Mouse (Mus musculus) left cerebral cortex, adult 2 months (tissue): Measurements from ENCODE around the gene Yipf2. TPM values are rescaled to one million over a fixed set of nuclear protein-coding genes. Genes with fewer than 3 reads are reported as not detected.

Source experiments
- DNase-seq, 2 experiments: peaks; one replicate each; pipeline ENCODE4 v3.0.0; 2021 to 2022; ENCODE audit warnings: low spot score in 2 of 2, mixed read lengths in 1 of 2; ENCODE audit errors: extremely low spot score in 1 of 2
- H3K27ac ChIP-seq: fragments of 200-600 bp; 2 replicates; pipeline ENCODE4 v1.8.1; 2022
- H3K4me3 ChIP-seq: fragments of 200-600 bp; 2 replicates; pipeline ENCODE4 v1.8.1; 2022
- CTCF ChIP-seq: fragments of 200-600 bp; IDR thresholded peaks from 2 replicates; pipeline ENCODE4 v1.8.1; 2022; ENCODE audit warnings: antibody characterized with exemption, mild to moderate bottlenecking, moderate library complexity
- intact Hi-C: fragments of 180-260 bp; cut with DNase I; formaldehyde crosslinking; loops from one replicate; pipeline ENCODE4 v1.15.1; 2025
- total RNA-seq, 2 experiments: library from RNA; stranded (reverse); gene quantifications; 2 replicates each; pipeline ENCODE4 v1.2.3; 2021

The Yipf2 gene
- total RNA-seq, 2 experiments from 2014 or later, result 21.7 to 22.2 TPM

- no peak for TF ChIP-seq CTCF
- Histone ChIP-seq H3K27ac (no peak overlapping the region), H3K4me3 (no peak overlapping the region)
- intact Hi-C loops, result no loop called here
- DNase-seq, result no peak
These were observed 17.4 kb downstream of the Yipf2 start for GRCm38 (mm10) chr9:21575253-21575652.

- H3K4me3 ChIP-seq, result no peak overlapping the region
- no peak overlapping the region for H3K27ac ChIP-seq
- intact Hi-C loops, result no loop called here
- TF ChIP-seq CTCF, result no peak
- no peak for DNase-seq
These were observed 18.4 kb downstream of the Yipf2 start for GRCm38 (mm10) chr9:21574012-21574801.

- intact Hi-C loops, result no loop called here
- no peak for TF ChIP-seq CTCF
- DNase-seq, result no peak
- H3K4me3 ChIP-seq, result no peak overlapping the region
- H3K27ac ChIP-seq, result no peak overlapping the region
These were observed 23.9 kb downstream of the Yipf2 start for GRCm38 (mm10) chr9:21568657-21569255.

GRCm38 (mm10) chr9:21567051-21567450, 25.6 kb downstream of the Yipf2 start:
- intact Hi-C loops, result no loop called here
- Histone ChIP-seq H3K27ac (peak overlapping the region; percentile 28; the same call in 1 of the 2 replicates), H3K4me3 (no peak overlapping the region)
- DNase-seq, result no peak
- TF ChIP-seq CTCF, result no peak

GRCm38 (mm10) chr9:21566538-21566937, 26.1 kb downstream of the Yipf2 start:
- intact Hi-C loops, result no loop called here
- Histone ChIP-seq H3K4me3 (no peak overlapping the region), H3K27ac (no peak overlapping the region; the same call in 1 of the 2 replicates)
- DNase-seq, result no peak
- no peak for TF ChIP-seq CTCF

GRCm38 (mm10) chr9:21565004-21565586, 27.5 kb downstream of the Yipf2 start:
- intact Hi-C loops, result no loop called here
- Histone ChIP-seq H3K27ac (no peak overlapping the region), H3K4me3 (no peak overlapping the region)
- TF ChIP-seq CTCF, result no peak
- DNase-seq, result no peak

- DNase-seq, result no peak
- no peak overlapping the region for H3K4me3 ChIP-seq
- H3K27ac ChIP-seq, result no peak overlapping the region
- TF ChIP-seq CTCF, result no peak
- intact Hi-C loops, result no loop called here
These were observed 28.2 kb downstream of the Yipf2 start for GRCm38 (mm10) chr9:21564420-21564819.

- Histone ChIP-seq H3K27ac (no peak overlapping the region), H3K4me3 (no peak overlapping the region)
- intact Hi-C loops, result no loop called here
- no peak for DNase-seq
- TF ChIP-seq CTCF, result no peak
These were observed 33.5 kb downstream of the Yipf2 start for GRCm38 (mm10) chr9:21559151-21559550.

GRCm38 (mm10) chr9:21558366-21558765, 34.3 kb downstream of the Yipf2 start:
- Histone ChIP-seq H3K4me3 (no peak overlapping the region), H3K27ac (no peak overlapping the region)
- intact Hi-C loops, result no loop called here
- no peak for TF ChIP-seq CTCF
- no peak for DNase-seq

GRCm38 (mm10) chr9:21557556-21557955, 35.1 kb downstream of the Yipf2 start:
- TF ChIP-seq CTCF, result no peak
- no peak overlapping the region for H3K4me3 ChIP-seq
- DNase-seq, result no peak
- intact Hi-C loops, result no loop called here
- H3K27ac ChIP-seq, result no peak overlapping the region

- no peak for TF ChIP-seq CTCF
- Histone ChIP-seq H3K27ac (no peak overlapping the region), H3K4me3 (no peak overlapping the region)
- intact Hi-C loops, result no loop called here
- no peak for DNase-seq
These were observed 35.6 kb downstream of the Yipf2 start for GRCm38 (mm10) chr9:21556996-21557395.

GRCm38 (mm10) chr9:21555198-21555742, 37.4 kb downstream of the Yipf2 start:
- H3K4me3 ChIP-seq, result no peak overlapping the region
- no peak; the same call in 1 of the 2 replicates for TF ChIP-seq CTCF
- H3K27ac ChIP-seq, result no peak overlapping the region
- intact Hi-C loops, result no loop called here
- no peak for DNase-seq
